Mouse (Mus musculus) adrenal gland, postnatal 25 days (tissue): ENCODE data around the gene Ccdc96. TPM values are rescaled to one million over a fixed set of nuclear protein-coding genes. Genes with fewer than 3 reads are reported as not detected.

Experiments
- DNase-seq: peaks from one replicate; pipeline ENCODE4 v3.0.0; 2021; ENCODE audit warnings: mixed read lengths
- total RNA-seq: library from RNA; stranded (reverse); gene quantifications from 2 replicates; pipeline ENCODE4 v1.2.3, GENCODE M21; 2021

Gene Ccdc96
- total RNA-seq, 1 experiment from 2014 or later, result 0.49 TPM

GRCm38 (mm10) chr5:36526274-36526673 lies 41.9 kb downstream of the Ccdc96 start:
- no peak for DNase-seq

- no peak for DNase-seq
Observed at GRCm38 (mm10) chr5:36526921-36527320, 42.5 kb downstream of the Ccdc96 start.

DNA sequence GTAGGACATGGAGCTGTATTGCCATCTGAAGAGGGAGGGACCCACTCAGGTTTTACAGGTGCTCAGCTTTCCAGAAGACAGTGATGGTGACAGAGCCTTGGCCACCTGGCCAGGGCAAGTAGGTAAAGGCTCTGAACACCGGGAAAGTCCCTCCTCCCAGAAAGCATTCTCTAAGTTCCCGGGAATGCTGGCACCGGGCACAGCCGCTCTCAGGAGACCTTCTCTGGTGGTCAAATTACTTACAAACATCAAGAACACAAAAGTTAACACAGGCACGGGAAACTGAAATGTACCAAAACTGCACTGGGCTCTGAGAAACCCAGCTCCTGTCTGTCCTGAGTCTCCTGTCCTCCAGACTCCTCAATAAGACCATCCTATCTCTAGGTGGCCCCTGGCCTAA lies 45.3 kb downstream of the Ccdc96 start:
- DNase-seq, result no peak

GRCm38 (mm10) chr5:36530129-36530751 lies 45.9 kb downstream of the Ccdc96 start:
- peak; percentile 97 for DNase-seq

- no peak for DNase-seq
Observed at GRCm38 (mm10) chr5:36534455-36535030, 50.2 kb downstream of the Ccdc96 start.

GRCm38 (mm10) chr5:36535438-36536176 lies 51.2 kb downstream of the Ccdc96 start:
- DNase-seq, result no peak

- no peak for DNase-seq
Observed at GRCm38 (mm10) chr5:36536424-36536823, 52.0 kb downstream of the Ccdc96 start.

Other genes starting within 250 kb of the Ccdc96 start
- 13.2 and 13.4 TPM in 2 replicates for gene Sorcs2, start 86.4 kb upstream of the Ccdc96 start, total RNA-seq
- 68.9 and 70.2 TPM in 2 replicates for gene Grpel1, start 19.6 kb upstream of the Ccdc96 start, total RNA-seq
- 34.1 and 40.9 TPM in 2 replicates for gene Tada2b, start 303 bp upstream of the Ccdc96 start, total RNA-seq
- 31.5 and 42.4 TPM in 2 replicates for gene Tbc1d14, start 108.7 kb downstream of the Ccdc96 start, total RNA-seq
- 63.3 and 73.0 TPM in 2 replicates for gene D5Ertd579e, start 211.4 kb downstream of the Ccdc96 start, total RNA-seq